Mouse (Mus musculus): Measurements from ENCODE around the gene Cd200r4. TPM values are rescaled to one million over a fixed set of nuclear protein-coding genes. Genes with fewer than 3 reads are reported as not detected.
A peak's percentile ranks its signal among the peaks of the same experiment; 100 is the strongest.

Gene Cd200r4
- total and polyA plus RNA-seq, 3 experiments = 1.1 to 1.6 TPM; not detected in 1

GRCm38 (mm10) chr16:44774201-44774600 is 37.3 kb upstream of the Cd200r4 start:
- no peaks in the 10 kb centered on the region for H3K79me2 ChIP-seq (ENCODE audit: control insufficient read depth, insufficient read depth, low read length, poor library complexity)
- peak overlapping the region; percentile 62 for H3K27ac ChIP-seq (ENCODE audit: control insufficient read depth, low read depth, low read length)
- H3K4me1 ChIP-seq (ENCODE audit: control insufficient read depth in 1 of 2, insufficient read depth in 2 of 2, low read length in 2 of 2) = peaks cover 8 to 14% of the 10 kb centered on the region in 2 experiments
- TF ChIP-seq TAL1 (IDR thresholded peaks at IDR 0.05; ENCODE audit: low read length) (no peak), RCOR1 (IDR thresholded peaks at IDR 0.05; ENCODE audit: low read depth, low read length) (no peak), MYB (IDR thresholded peaks at IDR 0.05; ENCODE audit: low read depth, low read length) (no peak), USF1 (IDR thresholded peaks at IDR 0.05; ENCODE audit: low read depth, low read length) (no peak), EP300 (IDR thresholded peaks at IDR 0.05; ENCODE audit: low read depth in 1 of 2, low read length in 2 of 2) (no peak)
- DNase-seq (ENCODE audit: low read depth, low spot score) = no peak
- no peaks in the 10 kb centered on the region for H3K9me3 ChIP-seq (replicated peaks; ENCODE audit: insufficient read depth, low read length)
- no peaks in the 10 kb centered on the region for H3K27me3 ChIP-seq (ENCODE audit: control insufficient read depth in 1 of 2, insufficient read depth in 2 of 2, low read length in 2 of 2)
- H3K4me3 ChIP-seq (ENCODE audit: control insufficient read depth in 1 of 2, insufficient read depth in 1 of 2, low read depth in 2 of 2, low read length in 2 of 2) = no peak overlapping the region
- no peak overlapping the region for H3K9ac ChIP-seq (ENCODE audit: control insufficient read depth, low read depth, low read length, poor library complexity, severe bottlenecking)
- H3K36me3 ChIP-seq (ENCODE audit: control insufficient read depth in 1 of 2, insufficient read depth in 2 of 2, low read length in 2 of 2) = peaks cover 0 to 27% of the 10 kb centered on the region in 2 experiments; a peak in 2 of 4 replicates

GRCm38 (mm10) chr16:44778538-44779147 is 32.9 kb upstream of the Cd200r4 start:
- DNase-seq (ENCODE audit: low read depth, low spot score) = peak; percentile 88
- Histone ChIP-seq H3K27me3 (ENCODE audit: control insufficient read depth in 1 of 2, insufficient read depth in 2 of 2, low read length in 2 of 2) (no peaks in the 10 kb centered on the region), H3K79me2 (ENCODE audit: control insufficient read depth, insufficient read depth, low read length, poor library complexity) (no peaks in the 10 kb centered on the region), H3K36me3 (ENCODE audit: control insufficient read depth in 1 of 2, insufficient read depth in 2 of 2, low read length in 2 of 2) (peaks cover 0 to 20% of the 10 kb centered on the region in 2 experiments; a peak in 2 of 4 replicates), H3K9me3 (replicated peaks; ENCODE audit: insufficient read depth, low read length) (no peaks in the 10 kb centered on the region), H3K9ac (ENCODE audit: control insufficient read depth, low read depth, low read length, poor library complexity, severe bottlenecking) (peak overlapping the region; percentile 63), H3K4me3 (ENCODE audit: control insufficient read depth in 1 of 2, insufficient read depth in 1 of 2, low read depth in 2 of 2, low read length in 2 of 2) (peak overlapping the region; percentile 47 to 52), H3K27ac (ENCODE audit: control insufficient read depth, low read depth, low read length) (peak overlapping the region; percentile 85), H3K4me1 (ENCODE audit: control insufficient read depth in 1 of 2, insufficient read depth in 2 of 2, low read length in 2 of 2) (peaks cover under 1 to 5% of the 10 kb centered on the region in 2 experiments; a peak in 2 of 4 replicates)
- TF ChIP-seq ETS1 (IDR thresholded peaks at IDR 0.05; ENCODE audit: low read depth, low read length) (peak; percentile 58), BHLHE40 (IDR thresholded peaks at IDR 0.05; ENCODE audit: borderline replicate concordance, low read depth, low read length) (0 out of 2 replicates have a peak, but pooled peaks have one; percentile 64), HCFC1 (IDR thresholded peaks at IDR 0.05; ENCODE audit: low read depth, low read length) (0 out of 2 replicates have a peak, but pooled peaks have one; percentile 23), UBTF (IDR thresholded peaks at IDR 0.05; ENCODE audit: borderline replicate concordance, insufficient read depth, low read depth, low read length) (no peak), SMC3 (IDR thresholded peaks at IDR 0.05; ENCODE audit: low read depth, low read length) (no peak), EP300 (IDR thresholded peaks at IDR 0.05; ENCODE audit: low read depth in 1 of 2, low read length in 2 of 2) (peak; percentile 56 to 63), POLR2A (IDR thresholded peaks at IDR 0.05; ENCODE audit: control insufficient read depth in 1 of 2, insufficient read depth in 1 of 2, low read depth in 1 of 2, low read length in 2 of 2, poor library complexity in 1 of 2) (peak in 1 of 2 experiments; percentile 45; a peak in 2 of 4 replicates), SIN3A (IDR thresholded peaks at IDR 0.05; ENCODE audit: low read length) (peak; percentile 45), ZMIZ1 (IDR thresholded peaks at IDR 0.05; ENCODE audit: low read depth, low read length) (no peak), CHD2 (IDR thresholded peaks at IDR 0.05; ENCODE audit: low read length) (no peak), TBP (IDR thresholded peaks at IDR 0.05; ENCODE audit: low read depth, low read length) (no peak; the same call in none of the 2 replicates), MYB (IDR thresholded peaks at IDR 0.05; ENCODE audit: low read depth, low read length) (no peak), RAD21 (IDR thresholded peaks at IDR 0.05; ENCODE audit: low read depth, low read length) (no peak), MEF2A (IDR thresholded peaks at IDR 0.05; ENCODE audit: extremely low read depth, insufficient replicate concordance, low read depth, low read length, poor library complexity, severe bottlenecking) (no peak), TAL1 (IDR thresholded peaks at IDR 0.05; ENCODE audit: low read length) (peak; percentile 61), ELF1 (IDR thresholded peaks at IDR 0.05; ENCODE audit: low read depth, low read length) (no peak), NRF1 (IDR thresholded peaks at IDR 0.05; ENCODE audit: insufficient read depth, low read depth, low read length, poor library complexity, severe bottlenecking) (no peak), MXI1 (IDR thresholded peaks at IDR 0.05; ENCODE audit: low read depth, low read length) (peak; percentile 78), E2F4 (IDR thresholded peaks at IDR 0.05; ENCODE audit: borderline replicate concordance, low read depth, low read length) (no peak), NELFE (IDR thresholded peaks at IDR 0.05; ENCODE audit: low read depth, low read length) (peak; percentile 22; the same call in 1 of the 2 replicates), MAFK (IDR thresholded peaks at IDR 0.05; ENCODE audit: borderline replicate concordance, low read depth, low read length) (no peak), CTCF (IDR thresholded peaks at IDR 0.05 in 2 of 3, conservative IDR thresholded peaks at IDR 0.05 in 1 of 3; ENCODE audit: control insufficient read depth in 1 of 3, insufficient read depth in 1 of 3, low read depth in 2 of 3, low read length in 3 of 3, poor library complexity in 1 of 3, severe bottlenecking in 1 of 3) (no peak), MAZ (IDR thresholded peaks at IDR 0.05; ENCODE audit: low read depth, low read length) (no peak), ZNF384 (IDR thresholded peaks at IDR 0.05; ENCODE audit: low read depth, low read length) (no peak), CHD1 (IDR thresholded peaks at IDR 0.05; ENCODE audit: low read depth, low read length) (no peak), RCOR1 (IDR thresholded peaks at IDR 0.05; ENCODE audit: low read depth, low read length) (peak; percentile 87), POLR2AphosphoS5 (IDR thresholded peaks at IDR 0.05; ENCODE audit: borderline replicate concordance, low read depth, low read length) (no peak), GABPA (IDR thresholded peaks at IDR 0.05; ENCODE audit: low read depth, low read length) (no peak), USF1 (IDR thresholded peaks at IDR 0.05; ENCODE audit: low read depth, low read length) (peak; percentile 57)
